Mouse (Mus musculus) stomach, embryonic 15.5 days (tissue): ENCODE measurements around the gene Zfp410. TPM values are rescaled to one million over a fixed set of nuclear protein-coding genes. Genes with fewer than 3 reads are reported as not detected.

Experiments
- ATAC-seq: fragments of 200-750 bp; cut with Nextera tagmentation; 2 replicates; pipeline ENCODE4 v1.8.0; 2017; ENCODE audit warnings: low read depth, moderate number of reproducible peaks, moderate TSS enrichment; ENCODE audit not compliant: insufficient read depth, low FRiP score
- H3K27ac ChIP-seq: fragments of 300-500 bp; sonication (generic); 2 replicates; pipeline ENCODE4 v1.5.1; 2015; ENCODE audit warnings: mild to moderate bottlenecking, inconsistent platforms
- H3K27me3 ChIP-seq: fragments of 300-500 bp; sonication (generic); replicated peaks from 2 replicates; pipeline ENCODE4 v1.6.1; 2015; ENCODE audit warnings: inconsistent platforms
- H3K36me3 ChIP-seq: fragments of 300-500 bp; sonication (generic); 2 replicates; pipeline ENCODE4 v1.6.1; 2015; ENCODE audit warnings: inconsistent platforms
- H3K4me1 ChIP-seq: fragments of 300-500 bp; sonication (generic); 2 replicates; pipeline ENCODE4 v1.6.1; 2015; ENCODE audit warnings: inconsistent platforms
- H3K4me2 ChIP-seq: fragments of 300-500 bp; sonication (generic); 2 replicates; pipeline ENCODE4 v1.6.1; 2015; ENCODE audit warnings: mild to moderate bottlenecking, inconsistent platforms
- H3K4me3 ChIP-seq: fragments of 300-500 bp; sonication (generic); replicated peaks from 2 replicates; pipeline ENCODE4 v1.5.1; 2015; ENCODE audit warnings: inconsistent platforms
- H3K9ac ChIP-seq: fragments of 300-500 bp; sonication (generic); 2 replicates; pipeline ENCODE4 v1.6.1; 2015; ENCODE audit warnings: inconsistent platforms
- H3K9me3 ChIP-seq: fragments of 300-500 bp; sonication (generic); 2 replicates; pipeline ENCODE4 v1.6.1; 2016; ENCODE audit warnings: inconsistent platforms
- WGBS: fragments of 180-500 bp; shearing (Covaris S2); methylation state at CpG from one replicate; pipeline ENCODE4 v1.1.7; 2015; 5-methylcytosine and 5-hydroxymethylcytosine counted together
- polyA plus RNA-seq: library from polyadenylated mRNA; unstranded; fragments of >200 nt; fragmentation: Nextera tagmentation; extraction: Ambion mirVana; gene quantifications from 2 replicates; pipeline ENCODE4 v1.2.1, GENCODE M21; 2015

Gene Zfp410
- polyA plus RNA-seq, 1 experiment from 2014 or later: 63.8 TPM

DNA sequence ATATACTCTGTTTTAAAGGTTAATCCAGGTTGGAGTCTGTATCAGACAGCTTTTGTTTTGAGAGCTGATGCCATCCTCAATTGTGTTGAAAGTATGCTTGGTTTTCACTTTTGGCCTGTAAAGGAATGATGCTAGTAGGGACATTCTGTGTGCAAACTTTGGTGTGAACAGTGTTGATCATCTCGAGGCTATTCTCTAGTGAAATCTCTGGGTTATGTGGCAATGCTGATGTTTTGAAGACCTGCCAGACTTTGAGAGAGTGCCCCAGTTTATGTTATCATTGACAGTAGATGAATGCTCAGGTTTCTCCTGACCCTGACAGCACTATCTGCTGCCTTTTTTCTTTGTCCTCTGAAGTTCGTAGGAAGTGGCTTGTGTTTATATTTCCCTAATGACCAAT is 46.2 kb downstream of the Zfp410 start:
- WGBS: 34% methylated on average over 2 of the region's 2 CpGs
- peaks cover 9% of the 10 kb centered on the region; the same call in 1 of the 2 replicates for H3K36me3 ChIP-seq
- H3K4me1 ChIP-seq: peaks cover 9% of the 10 kb centered on the region; the same call in 1 of the 2 replicates
- ATAC-seq: no peak
- H3K9ac ChIP-seq: no peak overlapping the region
- no peak overlapping the region for H3K27ac ChIP-seq
- H3K27me3 ChIP-seq: no peaks in the 10 kb centered on the region
- no peaks in the 10 kb centered on the region for H3K9me3 ChIP-seq
- H3K4me2 ChIP-seq: peak overlapping the region; percentile 78
- peak overlapping the region; percentile 99; the same call in 1 of the 2 replicates for H3K4me3 ChIP-seq

- H3K9ac ChIP-seq: no peak overlapping the region
- no peak overlapping the region for H3K27ac ChIP-seq
- no peak for ATAC-seq
- no peak overlapping the region for H3K4me2 ChIP-seq
- no peaks in the 10 kb centered on the region for H3K9me3 ChIP-seq
- no peak overlapping the region for H3K4me3 ChIP-seq
- 81% methylated on average over 9 of the region's 9 CpGs for WGBS
- peaks cover 17% of the 10 kb centered on the region; the same call in 1 of the 2 replicates for H3K36me3 ChIP-seq
- no peaks in the 10 kb centered on the region for H3K27me3 ChIP-seq
- peaks cover 9% of the 10 kb centered on the region; the same call in 1 of the 2 replicates for H3K4me1 ChIP-seq
Observed at GRCm38 (mm10) chr12:84364291-84364690, 47.6 kb downstream of the Zfp410 start.

DNA sequence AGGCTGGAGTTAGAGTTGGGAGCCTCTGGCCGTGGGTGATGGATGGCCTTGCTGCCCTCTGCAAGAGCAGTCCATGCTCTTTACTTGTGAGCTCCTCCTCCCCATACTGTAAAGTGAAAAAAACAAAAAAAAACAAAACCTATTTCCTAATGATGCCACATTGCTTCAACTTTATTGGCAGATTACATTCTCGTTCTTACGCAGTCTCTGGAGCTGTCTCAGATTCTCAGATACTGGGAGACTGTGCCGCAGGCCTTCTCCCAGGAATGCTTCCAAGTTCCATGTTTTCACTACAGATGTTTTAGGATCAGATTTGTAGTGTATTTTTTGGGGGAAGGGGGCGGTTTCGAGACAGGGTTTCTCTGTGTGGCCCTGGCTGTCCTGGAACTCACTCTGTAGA is 48.5 kb downstream of the Zfp410 start:
- peaks cover 21% of the 10 kb centered on the region for H3K36me3 ChIP-seq
- no peak overlapping the region for H3K27ac ChIP-seq
- no peak overlapping the region for H3K9ac ChIP-seq
- H3K4me1 ChIP-seq: peaks cover 9% of the 10 kb centered on the region; the same call in 1 of the 2 replicates
- H3K4me2 ChIP-seq: no peak overlapping the region
- H3K27me3 ChIP-seq: no peaks in the 10 kb centered on the region
- no peaks in the 10 kb centered on the region for H3K9me3 ChIP-seq
- no peak overlapping the region for H3K4me3 ChIP-seq
- 90% methylated on average over 6 of the region's 6 CpGs for WGBS
- no peak for ATAC-seq

- ATAC-seq: no peak
- peaks cover 39% of the 10 kb centered on the region for H3K36me3 ChIP-seq
- no peaks in the 10 kb centered on the region for H3K9me3 ChIP-seq
- 65% methylated on average over 9 of the region's 9 CpGs for WGBS
- no peak overlapping the region for H3K4me2 ChIP-seq
- no peak overlapping the region for H3K4me3 ChIP-seq
- peaks cover 6% of the 10 kb centered on the region; the same call in 1 of the 2 replicates for H3K4me1 ChIP-seq
- no peak overlapping the region for H3K27ac ChIP-seq
- no peaks in the 10 kb centered on the region for H3K27me3 ChIP-seq
- H3K9ac ChIP-seq: no peak overlapping the region
Observed at GRCm38 (mm10) chr12:84366971-84367370, 50.3 kb downstream of the Zfp410 start.

GRCm38 (mm10) chr12:84371647-84372046 is 55.0 kb downstream of the Zfp410 start:
- H3K36me3 ChIP-seq: peaks cover 54% of the 10 kb centered on the region
- no peaks in the 10 kb centered on the region for H3K4me1 ChIP-seq
- 91% methylated on average over 5 of the region's 5 CpGs for WGBS

GRCm38 (mm10) chr12:84373831-84374481 is 57.3 kb downstream of the Zfp410 start:
- Histone ChIP-seq H3K4me1 (no peaks in the 10 kb centered on the region), H3K27me3 (no peaks in the 10 kb centered on the region), H3K9me3 (no peaks in the 10 kb centered on the region), H3K4me3 (no peak overlapping the region), H3K9ac (no peak overlapping the region), H3K4me2 (no peak overlapping the region), H3K36me3 (peaks cover 37% of the 10 kb centered on the region), H3K27ac (no peak overlapping the region)
- 74% methylated on average over 6 of the region's 6 CpGs for whole genome bisulfite sequencing
- no peak for ATAC-seq

More at GRCm38 (mm10) chr12:84371647-84372046, 55.0 kb downstream of the Zfp410 start:
- Histone ChIP-seq H3K9me3 (no peaks in the 10 kb centered on the region), H3K27ac (no peak overlapping the region), H3K4me3 (no peak overlapping the region), H3K27me3 (no peaks in the 10 kb centered on the region), H3K9ac (no peak overlapping the region), H3K4me2 (no peak overlapping the region)
- no peak for ATAC-seq

DNA sequence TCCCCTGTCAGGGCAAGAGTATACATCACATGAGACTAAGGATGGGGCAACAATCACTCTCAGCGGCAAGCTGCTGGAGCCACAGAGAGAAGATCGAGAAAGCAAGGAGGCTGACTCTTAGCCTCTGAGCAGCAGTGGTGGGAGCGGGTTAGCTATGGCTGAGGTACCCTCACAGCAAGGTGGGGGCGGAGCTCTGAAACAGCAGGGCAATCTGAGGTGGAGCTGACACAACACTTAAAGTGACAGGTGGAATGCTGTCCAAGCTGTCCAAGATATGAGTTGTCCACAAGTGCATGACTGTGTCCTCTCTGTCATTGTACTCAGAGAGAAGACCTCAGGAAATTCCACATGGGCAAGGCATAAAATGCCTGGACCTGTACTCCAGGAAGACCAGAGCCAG is 65.7 kb downstream of the Zfp410 start:
- no peak for ATAC-seq
- Histone ChIP-seq H3K27me3 (no peaks in the 10 kb centered on the region), H3K4me2 (no peak overlapping the region), H3K4me3 (no peak overlapping the region), H3K9ac (no peak overlapping the region), H3K27ac (no peak overlapping the region), H3K36me3 (0 out of 2 replicates have a peak, but pooled peaks cover 3% of the 10 kb centered on the region), H3K9me3 (no peaks in the 10 kb centered on the region), H3K4me1 (no peaks in the 10 kb centered on the region)
- 87% methylated on average over 4 of the region's 4 CpGs for WGBS

DNA sequence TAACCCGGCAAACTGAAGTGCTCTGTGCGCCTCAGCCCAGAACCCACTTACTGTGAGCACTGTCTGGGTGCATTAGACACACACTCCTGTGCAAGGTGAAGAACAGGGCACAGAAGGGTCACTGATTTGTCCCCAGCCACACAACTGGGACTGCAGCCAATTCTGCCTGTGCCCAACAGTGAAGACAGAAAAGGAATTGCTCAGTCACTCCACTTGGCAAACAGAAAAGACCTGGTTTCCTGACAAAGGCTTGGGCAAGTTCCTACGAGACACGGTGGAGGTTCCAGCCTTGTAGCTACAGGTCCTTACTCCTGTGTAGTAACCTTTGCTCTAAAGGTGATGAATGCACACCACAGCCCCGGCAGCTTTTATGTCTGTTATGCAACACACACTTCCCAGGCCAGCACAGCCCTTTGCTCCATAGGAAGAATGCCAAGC is 68.0 kb downstream of the Zfp410 start:
- WGBS: 68% methylated on average over 5 of the region's 5 CpGs
- Histone ChIP-seq H3K27ac (peak overlapping the region; percentile 46), H3K9ac (no peak overlapping the region), H3K36me3 (0 out of 2 replicates have a peak, but pooled peaks cover 3% of the 10 kb centered on the region), H3K4me3 (no peak overlapping the region), H3K27me3 (no peaks in the 10 kb centered on the region), H3K4me1 (no peaks in the 10 kb centered on the region), H3K4me2 (no peak overlapping the region), H3K9me3 (no peaks in the 10 kb centered on the region)
- ATAC-seq: 0 out of 2 replicates have a peak, but pooled peaks have one; percentile 31

DNA sequence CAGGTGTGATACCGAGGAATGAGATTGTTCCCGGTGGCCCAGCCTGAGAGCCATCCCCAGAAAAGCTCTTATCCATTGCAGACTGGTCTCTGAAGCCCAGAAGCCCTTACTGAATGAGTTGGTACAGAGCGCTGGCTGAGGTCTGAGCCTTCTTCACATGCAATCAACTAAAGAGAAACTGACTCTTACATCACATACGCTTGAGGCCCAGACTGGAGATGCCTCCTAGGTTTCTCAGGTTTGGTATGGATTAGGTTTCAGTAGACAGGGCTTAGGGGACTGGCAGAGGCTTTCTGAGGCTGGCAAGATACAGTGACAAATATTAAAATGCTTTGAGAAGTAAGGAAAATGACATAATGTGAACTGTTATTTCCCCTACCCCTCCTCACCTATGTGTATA is 68.8 kb downstream of the Zfp410 start:
- Histone ChIP-seq H3K9ac (no peak overlapping the region), H3K4me3 (no peak overlapping the region), H3K36me3 (0 out of 2 replicates have a peak, but pooled peaks cover 3% of the 10 kb centered on the region), H3K4me1 (no peaks in the 10 kb centered on the region), H3K27me3 (no peaks in the 10 kb centered on the region), H3K4me2 (no peak overlapping the region), H3K9me3 (no peaks in the 10 kb centered on the region), H3K27ac (peak overlapping the region; percentile 16; the same call in 1 of the 2 replicates)
- WGBS: 89% methylated on average over 4 of the region's 4 CpGs
- ATAC-seq: no peak

GRCm38 (mm10) chr12:84388097-84388496 is 71.4 kb downstream of the Zfp410 start:
- Histone ChIP-seq H3K9me3 (no peaks in the 10 kb centered on the region), H3K4me3 (no peak overlapping the region), H3K9ac (no peak overlapping the region), H3K36me3 (0 out of 2 replicates have a peak, but pooled peaks cover 2% of the 10 kb centered on the region), H3K4me1 (no peaks in the 10 kb centered on the region), H3K27me3 (no peaks in the 10 kb centered on the region), H3K27ac (no peak overlapping the region), H3K4me2 (no peak overlapping the region)
- 89% methylated on average over 8 of the region's 8 CpGs for WGBS
- no peak for ATAC-seq

GRCm38 (mm10) chr12:84388774-84389400 is 72.2 kb downstream of the Zfp410 start:
- no peaks in the 10 kb centered on the region for H3K4me1 ChIP-seq
- H3K9ac ChIP-seq: no peak overlapping the region
- 66% methylated on average over 14 of the region's 14 CpGs for WGBS
- no peaks in the 10 kb centered on the region for H3K9me3 ChIP-seq
- no peaks in the 10 kb centered on the region for H3K36me3 ChIP-seq
- H3K4me2 ChIP-seq: no peak overlapping the region
- H3K27me3 ChIP-seq: no peaks in the 10 kb centered on the region
- H3K4me3 ChIP-seq: no peak overlapping the region
- no peak for ATAC-seq
- no peak overlapping the region for H3K27ac ChIP-seq

DNA sequence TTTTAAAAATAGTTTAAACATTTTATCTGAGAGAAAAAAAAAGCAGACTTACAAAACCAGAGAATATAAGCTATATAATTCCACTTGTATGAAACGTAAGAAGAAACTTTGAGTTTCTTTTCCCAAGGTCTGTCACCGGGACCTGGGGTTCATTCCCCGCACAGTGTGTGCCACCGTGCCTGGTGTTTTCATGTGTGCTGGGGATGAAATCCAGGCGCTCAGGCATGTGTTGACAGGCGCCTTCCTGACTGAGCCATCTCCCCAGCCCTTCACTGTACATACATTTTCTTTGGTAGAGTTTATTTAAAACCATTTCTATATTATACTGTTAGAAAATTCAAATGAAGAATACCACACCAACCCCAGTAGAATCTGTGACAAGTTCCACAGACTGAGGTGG is 73.7 kb downstream of the Zfp410 start:
- no peaks in the 10 kb centered on the region for H3K9me3 ChIP-seq
- no peak overlapping the region for H3K9ac ChIP-seq
- H3K27ac ChIP-seq: no peak overlapping the region
- WGBS: 87% methylated on average over 6 of the region's 6 CpGs
- H3K4me1 ChIP-seq: no peaks in the 10 kb centered on the region
- no peak for ATAC-seq
- H3K36me3 ChIP-seq: no peaks in the 10 kb centered on the region
- no peak overlapping the region for H3K4me3 ChIP-seq
- no peak overlapping the region for H3K4me2 ChIP-seq
- H3K27me3 ChIP-seq: no peaks in the 10 kb centered on the region
